Mouse (Mus musculus) cerebellum, adult 2 months (tissue): ENCODE measurements around the gene Cct5. TPM values are rescaled to one million over a fixed set of nuclear protein-coding genes. Genes with fewer than 3 reads are reported as not detected.

Experiments used
- DNase-seq, 2 experiments: peaks; one replicate each; pipeline ENCODE4 v3.0.0; 2021
- H3K27ac ChIP-seq: fragments of 200-500 bp; 2 replicates; pipeline ENCODE4 v1.5.1; 2012; ENCODE audit warnings: low read length, control low read depth, inconsistent platforms; ENCODE audit not compliant: insufficient read depth
- H3K27me3 ChIP-seq: fragments of 200-500 bp; 2 replicates; pipeline ENCODE4 v1.6.1; 2012; ENCODE audit warnings: inconsistent platforms, mild to moderate bottlenecking, low read length, moderate library complexity; ENCODE audit not compliant: control insufficient read depth, insufficient read depth
- H3K4me1 ChIP-seq: fragments of 200-500 bp; 2 replicates; pipeline ENCODE4 v1.6.1; 2011; ENCODE audit warnings: low read length; ENCODE audit not compliant: control insufficient read depth, insufficient read depth
- H3K4me3 ChIP-seq: fragments of 200-500 bp; replicated peaks from 2 replicates; pipeline ENCODE3; 2011; ENCODE audit warnings: mild to moderate bottlenecking, low read depth, low read length, control low read depth; ENCODE audit not compliant: insufficient read depth
- CTCF ChIP-seq: fragments of 200-500 bp; IDR thresholded peaks from 2 replicates; pipeline ENCODE4 v1.5.1; 2011; ENCODE audit warnings: low read depth, mild to moderate bottlenecking, control low read depth, low read length, moderate library complexity, borderline replicate concordance; ENCODE audit not compliant: insufficient read depth
- POLR2A ChIP-seq: fragments of 200-500 bp; IDR thresholded peaks from 2 replicates; pipeline ENCODE4 v1.6.1; 2011; ENCODE audit warnings: low read length, control low read depth, borderline replicate concordance; ENCODE audit not compliant: insufficient read depth
- WGBS: fragments of 180-500 bp; shearing (Covaris S2); methylation state at CpG from one replicate; pipeline ENCODE4 v1.1.7; 2018; 5-methylcytosine and 5-hydroxymethylcytosine counted together
- polyA plus RNA-seq: library from polyadenylated mRNA; depleted of rRNA; stranded (reverse); fragments of >200 nt; gene quantifications from 2 replicates; pipeline ENCODE4 v1.2.3, GENCODE M21; 2012

The Cct5 gene
- polyA plus RNA-seq, 1 experiment, result 220 TPM

DNA sequence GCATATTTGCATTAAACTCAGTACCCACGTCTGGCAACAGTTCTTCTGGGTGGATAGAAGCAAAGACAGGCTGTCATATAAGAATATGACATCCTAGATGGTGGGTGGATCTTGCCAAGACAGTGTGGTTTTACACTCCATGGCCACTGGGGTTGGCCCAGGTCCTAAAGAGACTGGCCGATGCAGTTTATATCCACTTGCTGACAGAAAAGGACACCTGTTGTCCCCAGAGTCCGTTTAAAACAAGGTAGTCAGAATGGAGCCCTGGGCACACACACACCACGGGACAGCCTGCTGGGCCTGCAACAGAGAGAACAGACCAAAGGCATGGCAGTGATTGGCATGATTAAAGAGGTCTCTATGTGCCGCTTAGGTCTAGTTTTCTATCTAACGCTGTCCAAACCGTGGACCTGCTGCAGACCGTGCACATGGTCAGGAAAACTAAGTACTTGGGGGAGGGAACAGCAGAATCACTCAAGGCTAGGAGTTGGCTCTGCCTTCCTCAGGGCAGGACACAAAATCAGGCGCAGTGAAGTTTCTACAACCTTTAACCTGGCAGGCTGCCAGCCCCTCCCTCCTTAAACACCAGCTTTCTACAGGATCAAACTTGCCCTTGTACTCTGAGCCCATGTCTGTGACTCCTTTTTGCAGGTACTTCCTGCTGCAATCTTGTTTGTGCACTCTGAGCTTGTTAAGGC lies 32.1 kb downstream of the Cct5 start:
- H3K4me3 ChIP-seq, result no peak overlapping the region
- no peaks in the 10 kb centered on the region for H3K27me3 ChIP-seq
- peaks cover 3% of the 10 kb centered on the region; the same call in 1 of the 2 replicates for H3K4me1 ChIP-seq
- TF ChIP-seq CTCF, result no peak
- no peak for TF ChIP-seq POLR2A
- no peak for DNase-seq
- WGBS, result 22% methylated on average over 9 of the region's 9 CpGs
- no peak overlapping the region for H3K27ac ChIP-seq

GRCm38 (mm10) chr15:31568581-31568996 lies 33.0 kb downstream of the Cct5 start:
- Histone ChIP-seq H3K27ac (no peak overlapping the region), H3K4me3 (no peak overlapping the region), H3K4me1 (peaks cover 3% of the 10 kb centered on the region; the same call in 1 of the 2 replicates), H3K27me3 (no peaks in the 10 kb centered on the region)
- WGBS, result 24% methylated on average over 12 of the region's 12 CpGs
- TF ChIP-seq POLR2A (no peak), CTCF (no peak)
- DNase-seq, result no peak

DNA sequence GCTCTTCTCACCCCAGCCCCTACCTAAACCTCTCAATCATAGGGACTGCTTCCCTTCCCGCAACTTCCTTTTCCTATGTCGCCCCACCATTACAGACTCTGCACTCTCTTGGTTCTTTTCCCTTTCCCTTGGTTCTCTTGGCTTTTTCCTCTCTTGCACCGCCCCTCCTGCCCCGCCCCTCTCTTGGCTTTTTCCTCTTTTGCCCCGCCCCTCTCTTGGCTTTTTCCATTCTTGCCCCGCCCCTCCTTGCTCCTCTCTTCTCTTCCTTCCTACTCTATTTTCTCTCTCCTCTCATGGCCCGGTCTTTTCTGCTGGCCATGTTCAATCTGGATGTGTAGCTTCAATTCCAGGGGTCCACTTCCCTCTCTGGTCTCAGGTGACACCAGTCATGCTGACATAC lies 34.2 kb downstream of the Cct5 start:
- Histone ChIP-seq H3K27me3 (no peaks in the 10 kb centered on the region), H3K27ac (no peak overlapping the region), H3K4me3 (no peak overlapping the region), H3K4me1 (peaks cover 3% of the 10 kb centered on the region; the same call in 1 of the 2 replicates)
- no peak for DNase-seq
- WGBS, result 75% methylated on average over 7 of the region's 7 CpGs
- no peak for TF ChIP-seq POLR2A
- TF ChIP-seq CTCF, result no peak

- Histone ChIP-seq H3K4me1 (no peaks in the 10 kb centered on the region; the same call in 1 of the 2 replicates), H3K27me3 (no peaks in the 10 kb centered on the region), H3K27ac (no peak overlapping the region), H3K4me3 (no peak overlapping the region)
- DNase-seq, result no peak
- 77% methylated on average over 1 of the region's 1 CpGs for WGBS
- TF ChIP-seq CTCF (no peak), POLR2A (no peak)
These were observed 35.8 kb downstream of the Cct5 start for GRCm38 (mm10) chr15:31565786-31566185.

- TF ChIP-seq POLR2A (no peak), CTCF (no peak)
- no peak for DNase-seq
- H3K4me1 ChIP-seq, result no peaks in the 10 kb centered on the region; the same call in 1 of the 2 replicates
- no peak within 1 kb of the TSS for H3K4me3 ChIP-seq
- no peaks in the 10 kb centered on the region for H3K27me3 ChIP-seq
- H3K27ac ChIP-seq, result no peak within 1 kb of the TSS
- WGBS, result 44% methylated on average over 5 of the region's 5 CpGs
These were observed 36.4 kb downstream of the Cct5 start, which contains the start of gene Cmbl for GRCm38 (mm10) chr15:31565184-31565583. Gene Cmbl (plus strand): TSS chr15:31565389.

DNA sequence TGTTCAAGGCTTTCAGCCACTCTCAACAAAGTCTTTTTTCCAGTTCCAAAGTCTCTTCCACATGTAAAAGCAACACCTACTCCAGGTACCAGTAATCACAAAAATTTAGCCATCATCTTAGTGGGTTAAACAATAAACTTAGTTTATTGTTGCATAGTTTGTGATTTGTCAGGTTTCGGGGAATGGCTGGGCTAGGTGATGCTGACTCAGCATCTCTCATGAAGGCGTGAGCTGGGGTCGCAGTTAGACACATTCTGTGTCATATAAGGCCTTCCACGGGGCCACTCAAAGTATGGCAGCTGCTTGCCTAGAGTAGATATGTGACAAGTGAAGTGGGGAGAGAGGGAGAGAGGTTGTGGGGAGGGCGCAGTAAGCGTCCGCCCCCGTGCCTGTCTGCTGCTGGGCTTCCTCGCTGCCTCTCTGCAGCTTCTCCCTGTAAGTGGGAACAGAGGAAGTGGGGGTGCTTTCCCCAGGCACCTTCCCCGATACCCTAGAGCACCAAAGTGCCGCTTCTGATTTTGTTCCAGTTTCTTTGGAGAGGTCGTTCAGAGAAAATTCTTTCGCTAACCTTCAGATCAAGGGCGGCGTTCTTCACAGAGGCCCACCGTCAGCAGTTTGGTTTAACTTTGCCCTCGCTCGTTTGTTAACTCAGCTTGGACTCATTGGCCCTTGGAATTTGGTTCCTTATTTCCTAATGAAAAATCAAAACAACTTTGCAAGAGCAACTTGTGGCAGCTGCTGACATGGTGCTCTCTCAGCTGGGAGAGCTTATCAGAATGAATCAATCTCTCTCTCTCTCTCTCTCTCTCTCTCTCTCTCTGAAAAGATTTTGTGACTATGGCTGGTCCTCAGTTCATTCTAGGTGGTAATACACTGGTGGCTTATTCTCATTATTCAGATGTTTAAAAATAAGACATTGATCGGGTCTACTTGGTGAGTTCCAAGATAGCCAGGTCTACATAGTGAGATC lies 37.7 kb downstream of the Cct5 start:
- WGBS, result 76% methylated on average over 19 of the region's 19 CpGs
- Histone ChIP-seq H3K27me3 (no peaks in the 10 kb centered on the region), H3K27ac (no peak overlapping the region), H3K4me3 (no peak overlapping the region), H3K4me1 (no peaks in the 10 kb centered on the region)
- TF ChIP-seq CTCF (no peak), POLR2A (no peak)
- DNase-seq, result no peak

GRCm38 (mm10) chr15:31562847-31563246 lies 38.8 kb downstream of the Cct5 start:
- H3K4me1 ChIP-seq, result no peaks in the 10 kb centered on the region
- WGBS, result 88% methylated on average over 8 of the region's 8 CpGs
- H3K4me3 ChIP-seq, result no peak overlapping the region
- H3K27me3 ChIP-seq, result no peaks in the 10 kb centered on the region
- H3K27ac ChIP-seq, result no peak overlapping the region
- no peak for DNase-seq
- TF ChIP-seq POLR2A (no peak), CTCF (no peak)

DNA sequence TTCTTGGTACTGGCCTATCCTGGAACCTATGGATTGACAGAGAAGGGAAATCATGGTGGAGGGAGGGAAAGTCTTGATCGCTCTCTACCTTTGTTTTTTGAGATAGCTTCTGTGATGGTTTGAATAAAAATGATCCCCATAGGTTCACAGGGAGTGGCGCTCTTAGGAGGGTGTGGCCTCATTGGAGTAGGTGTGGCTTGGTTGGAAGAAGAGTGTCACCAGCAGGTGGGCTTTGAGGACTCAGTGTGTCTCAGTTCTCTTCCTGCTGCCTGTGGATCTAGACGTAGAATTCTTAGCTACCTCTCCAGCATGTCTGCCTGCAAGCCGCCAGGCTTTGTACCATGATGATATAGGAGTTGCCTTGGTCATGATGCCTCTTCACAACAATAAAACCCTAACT lies 39.6 kb downstream of the Cct5 start:
- WGBS, result 92% methylated on average over 4 of the region's 4 CpGs
- Histone ChIP-seq H3K4me3 (no peak overlapping the region), H3K4me1 (no peaks in the 10 kb centered on the region), H3K27ac (no peak overlapping the region), H3K27me3 (no peaks in the 10 kb centered on the region)
- TF ChIP-seq CTCF, result no peak
- TF ChIP-seq POLR2A, result no peak
- DNase-seq, result no peak
